Mouse (Mus musculus) liver, adult (tissue): ENCODE measurements around the gene Igf1r.

Source experiments
- GATA4 ChIP-seq: IDR thresholded peaks from 2 replicates; pipeline ENCODE4 v1.6.1; 2014; ENCODE audit warnings: mild to moderate bottlenecking, low read length; ENCODE audit not compliant: insufficient replicate concordance

Gene Igf1r

GRCm38 (mm10) chr7:68277054-68277896, 324.6 kb downstream of the Igf1r start:
- no peak for TF ChIP-seq GATA4

GRCm38 (mm10) chr7:68277897-68278270, 325.3 kb downstream of the Igf1r start:
- no peak for TF ChIP-seq GATA4

- no peak for TF ChIP-seq GATA4
These were observed 325.8 kb downstream of the Igf1r start for GRCm38 (mm10) chr7:68278385-68278784.

GRCm38 (mm10) chr7:68278908-68279307, 326.3 kb downstream of the Igf1r start:
- no peak for TF ChIP-seq GATA4

DNA sequence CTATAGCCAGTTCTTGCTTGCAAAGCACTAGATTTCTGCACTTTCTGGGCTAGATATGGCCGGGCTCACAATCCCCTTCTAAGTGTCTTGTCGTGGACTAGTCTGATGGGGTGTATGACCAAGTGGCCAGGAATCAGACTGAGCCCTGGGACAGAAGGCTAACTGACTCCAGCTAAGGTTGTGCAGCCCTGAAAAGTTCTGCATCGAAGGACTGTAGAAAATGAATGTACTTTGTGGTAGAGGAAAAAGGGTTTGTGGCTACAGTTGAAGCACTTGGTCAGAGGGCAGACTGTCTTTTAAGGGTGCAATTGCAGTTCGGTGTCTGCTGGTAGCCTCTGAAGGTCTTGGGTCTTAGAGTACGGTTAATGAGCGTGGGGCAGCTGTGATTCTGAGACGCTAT, 326.9 kb downstream of the Igf1r start:
- TF ChIP-seq GATA4, result no peak

DNA sequence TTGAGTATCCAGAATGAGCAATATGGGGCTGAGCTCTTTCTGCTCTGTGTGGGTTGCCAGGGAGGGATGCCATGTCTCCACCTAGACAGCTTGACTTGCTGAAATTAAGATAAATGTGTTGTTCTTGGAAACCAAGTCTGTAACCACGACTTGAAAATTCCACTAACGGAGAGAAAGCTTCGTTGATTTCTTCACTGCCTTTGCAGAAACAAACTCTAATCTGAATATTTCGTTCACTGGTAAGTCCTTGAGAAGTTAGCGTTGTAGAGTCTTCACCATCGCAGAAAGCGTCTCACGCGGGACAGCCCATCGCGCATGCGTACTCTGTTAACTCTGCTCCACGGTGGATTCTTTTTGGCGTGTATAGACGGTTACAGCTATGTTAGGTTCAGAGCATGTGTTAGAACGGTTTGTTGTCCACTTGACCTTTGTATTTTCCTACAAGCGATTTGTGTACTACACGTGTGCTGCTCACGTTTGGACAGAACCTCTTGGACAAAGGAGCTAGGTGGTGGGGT, 327.8 kb downstream of the Igf1r start:
- TF ChIP-seq GATA4, result no peak

DNA sequence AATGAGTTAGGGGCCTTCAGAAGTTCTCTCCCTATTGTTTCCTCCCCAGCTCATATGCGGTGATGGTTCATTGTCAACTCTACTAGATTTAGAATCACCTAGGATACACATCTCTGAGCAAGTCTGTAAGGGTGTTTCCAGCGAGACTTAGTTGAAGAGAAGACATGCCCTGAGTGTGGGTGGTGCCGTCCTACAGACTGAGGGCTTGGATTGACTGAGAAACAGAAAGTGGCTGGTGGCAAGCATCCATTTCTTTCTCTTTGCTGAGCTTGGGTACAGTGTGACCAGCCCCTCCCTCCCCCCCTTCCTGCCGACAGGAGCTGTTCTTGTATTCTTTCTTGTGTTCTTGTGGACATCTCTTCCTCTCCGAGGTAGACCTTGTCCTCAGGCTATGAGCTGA, 328.7 kb downstream of the Igf1r start:
- TF ChIP-seq GATA4, result no peak

DNA sequence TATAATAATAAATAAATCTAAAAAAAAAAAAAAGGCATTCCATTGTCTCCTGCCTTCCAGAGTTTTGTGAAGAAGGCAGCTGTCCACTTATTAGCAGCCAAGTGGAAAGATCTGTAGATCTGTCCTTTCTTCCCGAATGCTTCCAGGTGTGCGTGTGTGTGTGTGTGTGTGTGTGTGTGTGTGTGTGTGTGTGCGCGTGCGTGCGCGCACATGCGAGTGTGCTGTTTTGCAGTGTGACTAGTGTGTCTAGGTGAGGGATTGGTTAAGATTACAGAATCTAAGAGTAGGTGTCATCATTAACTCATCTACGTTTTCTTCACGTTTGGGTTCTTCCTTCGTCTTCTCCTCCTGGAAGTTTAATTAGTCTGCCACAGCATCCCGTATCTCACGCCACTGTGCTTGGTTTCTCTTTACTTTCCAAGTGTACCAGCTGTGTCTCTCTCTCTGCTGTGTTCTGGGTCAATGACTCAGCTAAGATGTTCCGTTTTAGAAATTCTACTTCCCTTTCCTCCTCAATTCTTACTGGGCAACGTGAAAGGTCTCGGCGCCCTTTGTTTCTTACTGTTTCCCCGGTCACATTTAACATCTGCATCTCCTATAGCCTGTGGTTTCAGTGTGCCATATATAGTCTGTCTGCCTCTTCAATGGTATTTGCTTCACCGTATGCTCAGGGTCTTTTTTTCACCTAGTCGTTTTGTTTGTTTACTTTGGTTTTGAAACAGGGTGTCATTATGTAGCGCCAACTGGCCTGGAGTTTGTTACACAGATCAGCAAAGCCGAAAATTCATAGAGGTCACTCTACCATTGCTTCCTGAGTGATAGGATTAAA, 329.9 kb downstream of the Igf1r start:
- no peak for TF ChIP-seq GATA4
